Mouse (Mus musculus): Measurements from ENCODE around the gene Daam2. TPM values are rescaled to one million over a fixed set of nuclear protein-coding genes. Genes with fewer than 3 reads are reported as not detected.
A peak's percentile ranks its signal among the peaks of the same experiment; 100 is the strongest.

The Daam2 gene
- total RNA-seq, 4 experiments from 2014 or later: 5.3 to 7.4 (median 6.2) TPM

DNA sequence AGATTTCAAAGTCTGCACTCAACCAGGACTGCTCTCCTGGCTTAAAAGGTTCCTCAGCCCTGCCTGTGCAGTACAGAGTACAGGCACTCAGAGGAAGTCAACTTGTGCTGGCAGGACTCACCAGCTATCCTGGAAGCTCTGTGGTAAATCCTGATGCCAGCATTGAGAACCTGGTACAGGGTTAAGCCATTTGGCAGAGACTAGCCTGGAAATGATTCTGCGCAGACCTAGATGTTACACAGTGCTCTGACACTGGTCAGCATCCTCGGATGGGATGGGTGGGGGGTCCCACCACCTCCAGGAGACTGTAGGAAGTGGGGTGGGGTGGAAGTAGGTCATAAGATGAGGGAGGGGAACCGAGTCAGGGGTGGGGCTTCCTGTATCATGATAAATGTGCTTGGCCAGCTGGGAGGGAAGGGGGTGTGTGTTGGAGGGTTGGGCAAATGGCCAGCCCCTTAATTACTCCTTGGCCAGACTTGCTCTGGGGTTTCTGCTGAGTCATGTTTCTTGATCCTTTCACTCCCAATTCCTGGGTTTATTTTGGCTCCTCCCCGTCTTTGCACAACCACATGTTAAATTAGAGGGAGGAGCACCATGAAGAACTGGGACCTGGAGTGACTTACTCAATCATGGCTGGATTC, 132.0 kb downstream of the Daam2 start:
- DNase-seq (ENCODE audit: low spot score): peak; percentile 79

DNA sequence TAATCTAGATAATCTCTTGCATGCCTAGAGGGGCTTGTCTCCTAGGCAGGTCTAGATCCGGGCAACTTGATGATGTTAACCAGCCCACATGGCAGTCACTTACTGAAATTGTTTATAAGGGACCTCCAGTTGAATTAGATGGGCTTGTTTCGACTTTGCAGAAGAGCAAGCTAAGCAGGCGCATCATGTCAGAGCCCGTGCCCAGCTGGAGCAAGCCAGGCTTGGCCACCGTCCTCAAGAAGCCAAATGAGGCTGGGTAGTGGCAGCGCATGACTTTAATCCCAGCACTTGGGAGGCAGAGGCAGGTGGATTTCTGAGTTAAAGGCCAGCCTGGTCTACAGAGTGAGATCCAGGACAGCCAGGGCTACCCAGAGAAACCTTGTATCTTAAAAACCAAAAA, 133.0 kb downstream of the Daam2 start:
- no peak for DNase-seq (ENCODE audit: low spot score)

DNA sequence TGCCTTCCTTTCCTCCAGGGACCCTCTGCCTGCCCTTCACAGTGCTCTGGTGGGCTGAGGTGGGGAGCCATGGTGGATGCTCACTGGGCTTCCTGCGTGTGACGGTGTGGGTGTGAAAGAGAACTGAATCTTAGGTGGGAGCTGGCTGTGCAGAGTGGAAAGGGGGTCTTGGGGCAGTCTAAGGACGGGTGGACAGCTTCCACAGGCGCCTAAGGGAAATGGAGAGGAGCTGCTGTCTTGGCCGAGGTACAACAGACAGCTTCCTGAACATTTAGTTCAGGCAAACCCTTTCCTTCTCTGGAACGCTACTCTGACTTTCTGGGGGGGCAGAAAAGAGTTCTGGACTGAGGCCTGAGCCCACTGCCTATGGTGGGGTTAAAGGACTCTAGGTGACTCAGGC, 134.0 kb downstream of the Daam2 start:
- no peak for DNase-seq (ENCODE audit: low spot score)

DNA sequence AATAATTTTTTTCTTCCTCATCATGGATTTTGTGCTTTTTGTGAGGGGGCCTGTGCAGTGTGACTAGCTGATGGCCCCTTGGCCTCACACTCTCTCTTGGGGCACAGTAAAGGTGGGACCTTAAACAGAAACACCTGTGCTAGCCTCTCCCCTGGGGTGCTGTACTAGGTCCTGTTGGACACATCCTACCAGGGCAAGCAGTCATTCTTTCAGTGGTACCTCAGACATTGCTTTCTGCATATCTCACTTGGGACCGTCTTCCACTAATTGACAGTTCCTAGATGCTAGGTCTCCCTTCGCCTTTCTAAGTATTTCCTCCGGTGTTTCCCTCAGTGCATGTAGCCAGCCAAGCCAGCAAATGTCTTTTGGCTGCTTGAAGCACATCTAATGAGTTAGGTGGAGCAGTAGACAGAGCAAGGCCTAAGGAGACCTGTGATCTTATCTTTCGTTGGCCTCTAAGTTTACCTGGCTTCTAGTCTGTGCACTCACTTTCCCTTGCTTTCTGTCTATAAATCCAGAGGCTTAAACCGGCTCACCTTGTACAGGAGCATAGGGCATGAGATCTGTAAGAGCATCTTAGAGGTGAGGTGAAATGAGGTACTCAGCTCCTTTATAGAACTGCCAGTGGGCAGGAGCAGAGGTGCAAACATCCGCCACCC, 134.5 kb downstream of the Daam2 start:
- no peak for DNase-seq (ENCODE audit: low spot score)

DNA sequence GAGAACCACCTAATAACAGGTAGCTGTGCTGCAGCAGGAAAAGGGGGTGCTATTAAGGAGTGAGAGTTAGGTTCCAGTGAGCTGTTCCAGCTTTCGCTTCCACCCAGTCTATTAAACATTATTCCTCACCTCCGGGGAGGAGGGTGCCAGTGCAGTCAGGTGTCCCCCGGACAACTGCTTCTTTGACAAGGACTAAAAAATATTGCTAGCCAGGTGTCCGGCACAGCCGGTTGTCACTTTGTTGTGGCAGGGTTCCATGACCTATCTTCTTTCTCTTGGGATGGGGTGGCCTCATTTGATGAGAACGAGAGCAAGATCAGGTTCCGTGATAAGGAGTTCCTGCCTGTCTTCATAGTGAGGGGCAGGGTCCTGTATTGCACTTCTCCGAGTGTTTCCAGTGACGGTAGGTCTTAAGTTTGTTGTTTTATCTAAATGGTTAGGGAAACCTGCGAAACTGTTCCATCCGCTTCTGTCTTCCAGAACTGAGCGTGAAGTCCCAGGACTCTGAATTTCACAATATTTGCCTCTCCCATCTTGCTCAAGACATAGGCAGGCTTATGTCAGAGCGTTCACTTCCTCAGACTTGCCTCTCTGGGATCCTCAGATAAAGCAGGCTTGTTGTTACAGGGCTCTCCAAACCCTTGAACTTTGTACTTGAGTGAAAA, 135.3 kb downstream of the Daam2 start:
- DNase-seq (ENCODE audit: low spot score): peak; percentile 50

DNA sequence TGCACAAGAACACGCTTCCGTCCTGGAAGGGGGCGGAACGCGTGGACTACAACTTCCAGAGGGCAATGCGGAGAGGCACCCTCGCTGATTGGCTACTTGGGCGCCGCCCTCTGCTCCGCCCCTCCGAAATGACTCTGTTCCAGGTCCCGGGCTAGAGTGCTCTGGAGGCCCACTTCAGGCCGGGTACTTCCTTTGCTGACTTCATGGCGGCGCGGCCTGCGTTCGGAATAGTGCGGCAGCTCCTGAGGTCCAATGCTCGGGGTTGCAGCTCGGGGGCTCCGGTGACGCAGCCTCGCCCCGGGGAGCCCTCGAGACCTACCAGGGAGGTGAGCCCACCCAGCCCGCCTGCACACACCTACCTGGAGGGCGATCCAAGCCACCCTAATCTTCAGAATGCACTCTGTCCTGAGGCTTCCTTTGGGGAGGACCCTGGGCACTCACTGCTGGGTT, 135.9 kb downstream of the Daam2 start, which contains the start of gene Mocs1:
Gene Mocs1 (plus strand): TSS at position 124 of the 450 bp plus-strand sequence.
- DNase-seq (ENCODE audit: low spot score): peak; percentile 95

DNA sequence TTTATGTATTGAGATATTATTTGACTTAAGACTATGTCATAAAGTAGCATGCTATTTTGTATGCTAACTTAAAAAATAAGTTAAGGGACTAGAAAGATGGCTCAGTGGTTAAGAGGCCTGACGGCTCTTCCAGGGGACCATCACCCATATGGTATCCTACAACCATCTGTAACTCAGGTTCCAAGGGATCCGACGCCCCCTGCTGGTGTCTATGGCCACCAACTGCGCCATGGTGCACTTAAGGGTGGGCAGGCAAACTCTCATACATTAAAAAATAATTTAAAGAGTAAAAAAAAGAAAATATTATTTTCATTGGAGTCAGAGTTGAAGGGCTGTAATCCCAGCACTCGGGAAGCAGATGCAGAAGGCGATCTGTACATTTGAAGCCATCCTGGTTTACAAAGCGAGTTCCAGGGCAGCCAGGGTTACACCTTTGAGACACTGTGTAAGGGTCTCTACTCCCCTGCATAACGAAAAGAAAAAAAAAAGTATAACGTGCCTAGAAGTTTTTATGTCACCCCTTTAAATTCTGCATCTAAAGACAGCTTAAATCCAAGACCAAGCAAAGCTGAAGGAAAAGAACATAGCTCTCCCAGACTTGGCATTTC, 136.4 kb downstream of the Daam2 start:
- no peak for DNase-seq (ENCODE audit: low spot score)

DNA sequence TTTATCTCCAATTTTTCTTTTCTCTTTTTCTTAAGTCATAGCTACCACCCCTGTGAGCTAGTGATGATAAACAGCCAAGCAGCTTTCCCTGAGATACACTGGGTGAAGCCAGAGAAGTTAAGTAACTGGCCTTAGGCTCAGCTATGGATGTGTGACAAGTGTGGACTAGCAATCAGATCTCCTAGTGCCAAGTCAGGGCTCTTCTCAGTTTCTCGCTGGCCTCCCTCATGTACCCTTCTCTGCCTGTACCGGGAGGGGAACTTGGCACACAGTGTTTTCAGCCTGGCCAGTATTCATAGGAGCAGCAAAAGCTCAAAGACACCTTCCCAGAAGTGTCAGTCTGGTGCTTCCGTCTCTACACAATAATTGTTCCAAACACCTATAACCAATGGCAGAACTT, 140.3 kb downstream of the Daam2 start:
- DNase-seq (ENCODE audit: low spot score): no peak

DNA sequence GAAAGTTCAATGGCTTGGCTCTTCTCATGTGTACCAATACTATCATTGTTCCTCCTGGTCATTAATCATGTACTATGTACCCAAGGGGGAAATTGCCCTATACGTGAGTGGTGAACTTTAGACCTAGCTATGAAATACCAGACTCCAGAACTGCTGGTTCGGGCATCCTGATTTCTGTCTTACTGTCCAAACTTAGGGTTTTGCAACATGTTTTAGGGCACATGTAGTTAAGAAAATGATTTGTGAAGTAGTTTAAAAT, 141.1 kb downstream of the Daam2 start:
- DNase-seq (ENCODE audit: low spot score): no peak

DNA sequence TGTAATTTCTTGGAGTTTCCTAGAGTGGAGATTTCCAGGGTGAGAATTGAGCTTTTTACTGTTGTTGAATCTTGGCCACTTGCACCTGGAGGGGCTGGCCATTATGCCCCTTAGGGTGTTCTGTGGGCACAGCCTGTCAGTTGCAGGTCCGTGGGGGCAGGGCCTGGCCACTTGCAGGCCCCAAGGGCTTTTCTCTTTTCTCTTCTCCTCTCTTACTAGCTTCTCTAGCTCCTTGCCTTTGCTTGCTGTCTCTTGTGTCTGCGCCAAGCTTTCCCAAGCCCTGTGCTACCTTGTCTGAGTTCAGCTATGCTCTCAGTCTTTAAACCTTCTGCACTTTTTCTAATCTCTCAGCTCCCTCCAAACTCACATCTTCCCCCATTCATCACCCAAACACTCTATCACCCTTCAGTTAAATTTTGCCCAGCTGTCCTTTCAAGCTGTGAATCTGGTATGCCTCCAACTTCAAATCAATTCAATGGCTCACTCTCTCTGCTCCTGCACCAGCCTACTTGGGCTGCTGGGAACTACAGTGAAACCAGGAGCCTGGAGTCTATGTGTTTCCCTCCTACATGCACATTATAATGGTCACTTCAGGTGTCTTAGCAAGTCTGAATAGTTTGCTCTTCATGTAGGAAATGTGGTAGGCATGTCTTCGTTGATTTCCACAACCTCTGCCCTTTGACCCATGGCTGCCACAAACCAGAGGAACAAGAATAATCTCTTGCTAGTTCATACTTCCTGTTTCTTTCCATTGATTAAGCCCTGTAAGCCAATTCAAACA, 141.7 kb downstream of the Daam2 start:
- DNase-seq (ENCODE audit: low spot score): no peak

DNA sequence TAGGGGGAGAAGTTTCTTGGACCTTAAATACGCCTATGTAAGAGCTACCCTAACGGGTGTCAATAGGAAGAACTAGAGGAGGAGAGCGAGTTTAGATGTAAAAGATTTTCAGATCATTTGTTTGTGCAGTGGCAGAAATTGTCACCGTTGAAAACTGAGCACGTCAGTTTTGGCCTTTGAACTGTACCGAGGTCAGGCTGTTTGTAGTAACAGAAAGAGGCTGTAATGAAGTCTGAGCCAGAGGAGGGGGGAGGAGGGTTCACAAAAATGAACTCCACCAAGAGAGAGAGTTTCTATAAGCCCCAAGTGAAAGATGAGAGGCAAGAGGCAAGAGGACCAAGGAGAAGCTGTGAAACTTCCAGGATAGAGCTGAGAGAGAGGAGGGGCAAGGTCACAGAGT, 144.3 kb downstream of the Daam2 start:
- DNase-seq (ENCODE audit: low spot score): no peak

DNA sequence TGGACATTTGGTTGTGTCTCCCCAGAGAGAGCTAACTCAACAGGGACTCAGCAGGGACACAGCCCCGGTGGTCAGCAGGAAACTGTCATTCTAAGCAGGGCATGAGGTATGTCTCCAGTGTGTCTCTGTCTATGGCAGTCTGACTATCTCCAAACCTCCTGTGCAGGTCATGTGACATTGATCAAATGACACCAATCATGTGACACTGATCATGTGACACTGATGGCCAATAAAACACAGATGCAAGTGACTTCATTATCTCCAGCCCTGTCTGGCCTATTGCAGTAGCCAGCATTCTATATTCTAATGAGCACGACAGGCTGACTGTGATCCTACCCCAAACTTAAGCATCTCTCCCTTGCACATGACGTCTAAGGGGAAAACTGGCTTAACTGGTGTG, 147.9 kb downstream of the Daam2 start:
- DNase-seq (ENCODE audit: low spot score): no peak

DNA sequence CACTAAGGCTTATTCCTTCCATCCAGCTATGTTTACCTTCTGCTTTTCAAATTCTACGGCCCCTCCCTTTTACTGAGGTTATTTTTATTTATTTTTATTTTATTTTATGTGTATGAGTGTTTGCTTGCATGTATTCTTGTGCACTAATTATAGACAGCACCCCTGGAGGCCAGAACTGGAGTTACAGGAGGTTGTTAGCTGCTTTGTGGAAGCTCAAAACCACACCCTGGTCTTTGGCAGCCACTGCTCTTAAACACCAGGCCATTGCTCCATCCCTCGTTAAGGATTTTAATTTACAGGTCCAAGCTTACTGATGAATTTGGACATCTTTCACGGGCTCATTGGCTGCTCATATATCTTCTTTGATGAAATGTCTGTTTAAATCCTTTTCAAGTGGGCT, 150.6 kb downstream of the Daam2 start:
- no peak for DNase-seq (ENCODE audit: low spot score)

DNA sequence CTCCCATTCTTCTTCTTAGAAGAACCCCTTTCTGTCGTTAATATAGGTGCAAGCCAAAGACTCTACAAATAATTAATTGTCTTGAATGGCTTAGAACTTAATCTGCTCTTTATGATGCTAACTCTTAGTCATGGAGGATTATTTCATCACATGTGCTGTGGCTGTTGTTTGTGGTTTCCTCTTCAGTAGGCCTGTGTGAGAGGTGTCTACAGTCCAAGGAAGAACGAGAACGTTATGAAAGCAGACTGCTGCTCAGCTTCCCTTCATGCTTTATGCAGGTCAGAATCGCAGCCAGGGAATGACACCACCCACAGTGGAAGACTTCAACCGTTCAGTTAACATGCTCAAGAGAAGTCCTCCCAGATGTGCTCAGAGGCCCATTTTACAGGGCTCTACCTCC, 151.2 kb downstream of the Daam2 start:
- DNase-seq (ENCODE audit: low spot score): no peak

Other genes with a start within 250 kb of the Daam2 start
- gene Mocs1, start 136.0 kb downstream of the Daam2 start, total RNA-seq (2022): 10 to 100 TPM; 23.0 to 29.5 (median 24.5) TPM
- gene Kif6, start 50.8 kb upstream of the Daam2 start, total RNA-seq (2022): 1 to 10 TPM; 3.8 to 4.9 (median 4.1) TPM